Mouse (Mus musculus) erythroblast, embryonic 14.5 days (primary cell): ENCODE results near the gene Ccdc51. TPM values are rescaled to one million over a fixed set of nuclear protein-coding genes. Genes with fewer than 3 reads are reported as not detected.
"Not testable (repeated sequence)": the region's sequence is repeated elsewhere in the genome, so short reads cannot be mapped to it uniquely, and the experiment has no call there.

Source experiments
- H3K27me3 ChIP-seq: 2 replicates; pipeline ENCODE4 v1.6.1; 2012; ENCODE audit warnings: inconsistent platforms; ENCODE audit not compliant: control insufficient read depth
- H3K36me3 ChIP-seq: 2 replicates; pipeline ENCODE4 v1.6.1; 2012; ENCODE audit warnings: mild to moderate bottlenecking, inconsistent platforms; ENCODE audit not compliant: control insufficient read depth
- H3K4me1 ChIP-seq: 2 replicates; pipeline ENCODE4 v1.6.1; 2012; ENCODE audit warnings: inconsistent platforms; ENCODE audit not compliant: control insufficient read depth
- H3K4me3 ChIP-seq: replicated peaks from 2 replicates; pipeline ENCODE3; 2012; ENCODE audit warnings: moderate library complexity, mild to moderate bottlenecking, inconsistent platforms
- H3K9me3 ChIP-seq: 2 replicates; pipeline ENCODE4 v1.6.1; 2012; ENCODE audit warnings: low read length, inconsistent platforms, mixed read lengths; ENCODE audit not compliant: control insufficient read depth
- GATA1 ChIP-seq: IDR thresholded peaks from 2 replicates; pipeline ENCODE4 v1.6.1; 2012; ENCODE audit warnings: low read length, inconsistent platforms, mixed read lengths
- TAL1 ChIP-seq: IDR thresholded peaks from 3 replicates; pipeline ENCODE4 v1.6.1; 2012; ENCODE audit warnings: low read length, inconsistent platforms, mixed read lengths
- polyA plus RNA-seq: library from polyadenylated mRNA; stranded (reverse); fragments of >175 nt; gene quantifications from 2 replicates; pipeline ENCODE4 v1.2.3, GENCODE M21; 2012

The Ccdc51 gene
- polyA plus RNA-seq, 1 experiment, result 0.85 TPM

DNA sequence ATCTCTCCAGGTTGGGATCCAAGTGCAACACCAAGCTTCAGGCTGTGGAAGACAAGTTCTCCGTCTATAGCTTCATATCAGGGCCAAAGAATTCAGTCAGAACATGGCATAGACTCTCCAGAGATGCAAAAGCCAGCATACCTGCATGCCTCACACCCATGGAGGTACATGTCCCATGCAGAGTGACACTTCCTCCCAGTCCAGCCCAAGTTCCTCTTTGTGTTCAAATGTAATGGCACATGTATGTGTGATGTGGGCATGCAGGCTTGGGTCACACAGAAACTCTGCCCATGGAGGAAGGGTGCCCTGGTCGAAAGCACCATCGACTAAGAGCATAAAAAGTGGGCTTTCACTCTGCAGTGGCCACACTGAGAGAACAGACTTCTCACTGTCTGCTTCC, 41.9 kb downstream of the Ccdc51 start:
- Histone ChIP-seq H3K4me3 (no peak overlapping the region), H3K9me3 (no peaks in the 10 kb centered on the region), H3K4me1 (no peaks in the 10 kb centered on the region), H3K36me3 (no peaks in the 10 kb centered on the region; the same call in 1 of the 2 replicates), H3K27me3 (no peaks in the 10 kb centered on the region)
- TF ChIP-seq GATA1 (no peak), TAL1 (no peak)

DNA sequence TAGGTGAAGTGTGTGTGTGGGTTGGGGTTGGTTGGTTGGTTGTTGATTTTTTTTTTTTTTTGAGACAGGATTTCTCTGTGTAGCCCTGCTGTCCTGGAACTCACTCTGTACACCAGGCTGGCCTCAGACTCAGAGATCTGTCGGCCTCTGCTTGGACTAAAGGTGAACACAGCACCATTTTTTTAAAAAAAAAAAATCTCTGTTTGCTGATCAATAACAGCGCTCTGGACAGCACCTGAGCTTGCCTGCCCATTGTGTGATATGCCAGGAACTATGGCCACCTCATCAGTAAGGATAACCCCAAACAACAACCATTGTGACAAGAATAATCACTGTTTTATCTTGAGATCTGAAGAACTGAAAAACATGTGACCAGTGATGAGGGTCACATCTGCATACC, 42.8 kb downstream of the Ccdc51 start:
- Histone ChIP-seq H3K9me3 (no peaks in the 10 kb centered on the region), H3K4me1 (no peaks in the 10 kb centered on the region), H3K4me3 (no peak overlapping the region), H3K27me3 (no peaks in the 10 kb centered on the region), H3K36me3 (no peaks in the 10 kb centered on the region)
- TF ChIP-seq GATA1, result no peak
- no peak for TF ChIP-seq TAL1

DNA sequence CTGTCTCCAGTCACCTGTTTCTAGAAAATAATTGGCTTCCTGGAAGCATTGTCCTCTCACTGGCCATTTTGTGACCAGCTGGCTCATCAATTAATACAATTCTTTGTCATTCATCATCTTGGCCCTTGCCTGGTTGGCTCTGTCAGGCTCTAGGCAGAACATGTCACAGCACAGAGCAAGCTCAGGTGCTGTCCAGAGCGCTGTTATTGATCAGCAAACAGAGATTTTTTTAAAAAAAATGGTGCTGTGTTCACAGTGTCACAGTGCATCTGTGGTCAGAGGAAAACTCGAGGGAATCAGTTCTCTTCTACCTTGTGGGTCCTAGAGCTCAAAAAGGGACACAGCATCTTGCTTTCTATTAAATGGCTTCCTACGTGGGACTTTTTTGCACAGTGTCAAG, 43.2 kb downstream of the Ccdc51 start:
- no peaks in the 10 kb centered on the region for H3K27me3 ChIP-seq

DNA sequence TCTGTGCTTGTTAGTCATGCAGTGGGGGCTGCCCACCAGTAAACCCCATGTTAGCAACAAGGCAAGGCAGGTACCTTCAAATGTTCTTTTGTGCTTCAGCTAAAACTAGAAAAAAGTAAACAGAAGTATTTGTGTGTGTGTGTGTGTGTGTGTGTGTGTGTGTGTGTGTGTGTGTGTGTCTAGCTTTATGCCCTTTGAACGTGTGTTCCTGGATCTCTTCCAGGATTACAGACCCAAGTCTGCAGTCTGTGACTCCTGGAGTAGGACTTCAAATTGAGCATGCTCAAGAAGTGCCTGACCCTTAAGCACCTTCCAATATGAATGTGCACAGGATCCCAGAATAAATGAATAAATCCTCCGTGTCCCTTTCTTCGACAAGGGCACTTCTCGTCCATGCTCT, 44.8 kb downstream of the Ccdc51 start:
- H3K4me1 ChIP-seq, result no peaks in the 10 kb centered on the region
- H3K4me3 ChIP-seq, result no peak overlapping the region
- H3K36me3 ChIP-seq, result no peaks in the 10 kb centered on the region
- no peak for TF ChIP-seq TAL1
- no peak for TF ChIP-seq GATA1
- H3K9me3 ChIP-seq, result no peaks in the 10 kb centered on the region
- H3K27me3 ChIP-seq, result no peaks in the 10 kb centered on the region

More for the DNA sequence above, 43.2 kb downstream of the Ccdc51 start:
- no peaks in the 10 kb centered on the region for H3K9me3 ChIP-seq
- TF ChIP-seq GATA1, result no peak
- no peak for TF ChIP-seq TAL1
- H3K4me3 ChIP-seq, result no peak overlapping the region
- H3K4me1 ChIP-seq, result no peaks in the 10 kb centered on the region
- H3K36me3 ChIP-seq, result no peaks in the 10 kb centered on the region

DNA sequence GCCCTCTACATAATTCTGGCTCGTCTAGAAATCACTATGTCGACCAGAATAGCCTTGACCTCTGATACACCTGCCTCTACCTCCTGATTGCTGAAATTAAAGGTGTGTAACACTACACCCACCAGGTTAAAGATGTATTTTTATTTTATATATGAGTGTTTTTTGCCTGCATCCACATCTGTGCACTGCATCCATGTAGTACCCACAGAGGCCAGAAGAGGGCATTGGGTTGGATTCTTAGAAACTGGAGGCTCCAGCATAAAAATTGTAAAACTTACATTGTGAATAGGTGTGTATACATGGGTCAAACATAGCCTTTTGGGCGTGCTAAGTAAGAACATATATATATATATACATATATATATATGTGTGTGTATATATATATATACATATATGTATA, 45.9 kb downstream of the Ccdc51 start:
- Histone ChIP-seq H3K4me1 (no peaks in the 10 kb centered on the region), H3K4me3 (no peak overlapping the region), H3K36me3 (no peaks in the 10 kb centered on the region), H3K27me3 (no peaks in the 10 kb centered on the region), H3K9me3 (no peaks in the 10 kb centered on the region)
- TF ChIP-seq GATA1 (no peak), TAL1 (no peak)

DNA sequence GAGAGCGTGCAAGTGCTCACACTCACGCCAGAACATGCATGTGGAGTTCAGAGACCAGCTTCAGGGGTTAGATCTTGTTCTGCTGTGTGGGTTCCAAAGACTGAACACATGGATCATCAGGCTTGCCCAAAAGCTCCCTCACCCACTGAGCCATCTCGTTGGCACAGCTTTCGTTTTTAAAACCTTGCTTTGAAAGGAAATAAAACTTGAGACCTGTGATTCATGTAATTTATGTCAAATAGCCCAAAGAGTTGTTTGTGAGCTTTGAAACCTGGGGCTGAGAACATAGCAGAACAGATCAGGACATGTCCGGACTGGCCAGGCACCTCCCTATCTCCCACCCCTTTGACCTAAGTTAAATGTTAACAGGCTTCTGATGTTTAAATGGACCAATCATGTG, 47.8 kb downstream of the Ccdc51 start:
- TF ChIP-seq TAL1 (no peak), GATA1 (no peak)
- Histone ChIP-seq H3K36me3 (no peaks in the 10 kb centered on the region), H3K4me3 (no peak overlapping the region), H3K27me3 (no peaks in the 10 kb centered on the region), H3K9me3 (no peaks in the 10 kb centered on the region), H3K4me1 (no peaks in the 10 kb centered on the region)

DNA sequence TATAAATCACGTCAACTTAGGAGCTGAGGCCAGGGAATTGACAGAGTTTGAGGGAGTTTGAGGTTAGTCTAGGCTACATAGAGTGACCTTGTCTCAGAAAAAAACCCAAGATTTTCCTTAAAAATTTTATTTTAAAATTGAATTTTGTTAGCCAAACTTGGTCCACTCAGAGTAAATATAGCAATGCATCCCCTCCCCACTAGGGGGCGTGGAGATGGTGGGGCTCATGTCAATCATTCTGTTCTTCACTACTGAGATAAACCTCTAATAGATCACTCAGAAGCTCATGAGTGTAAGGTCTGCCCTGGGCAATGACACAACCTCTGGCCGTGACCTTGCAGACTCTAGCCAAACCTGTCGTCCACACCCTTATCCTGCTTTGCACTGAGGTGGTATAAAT, 58.1 kb downstream of the Ccdc51 start:
- not testable (repeated sequence) for H3K4me1 ChIP-seq, H3K36me3 ChIP-seq, H3K9me3 ChIP-seq, H3K27me3 ChIP-seq, H3K4me3 ChIP-seq

Other genes with a start within 250 kb of the Ccdc51 start
- gene Slc26a6, start 229.2 kb upstream of the Ccdc51 start, polyA plus RNA-seq, result 0.15 and 0.26 TPM in 2 replicates
- gene Tmem89, start 167.9 kb upstream of the Ccdc51 start, polyA plus RNA-seq, result not detected in 2 replicates
- 51.8 and 56.5 TPM in 2 replicates for gene Uqcrc1, start 145.9 kb upstream of the Ccdc51 start, polyA plus RNA-seq
- gene Col7a1, start 128.9 kb upstream of the Ccdc51 start, polyA plus RNA-seq, result 0.02 and 0.05 TPM in 2 replicates
- gene Ucn2, start 96.5 kb upstream of the Ccdc51 start, polyA plus RNA-seq, result not detected in 2 replicates
- gene Pfkfb4, start 90.7 kb upstream of the Ccdc51 start, polyA plus RNA-seq, result 0.04 and 0.05 TPM in 2 replicates
- 2.0 and 2.6 TPM in 2 replicates for gene Shisa5, start 43.9 kb upstream of the Ccdc51 start, polyA plus RNA-seq
- 0.74 and 1.6 TPM in 2 replicates for gene Trex1, start 22.8 kb upstream of the Ccdc51 start, polyA plus RNA-seq
- 0.22 and 0.27 TPM in 2 replicates for gene Atrip, start 8.4 kb upstream of the Ccdc51 start, polyA plus RNA-seq
- 68.0 and 97.9 TPM in 2 replicates for gene Tma7, start 94 bp downstream of the Ccdc51 start, polyA plus RNA-seq
- under 0.01 and 0.07 TPM in 2 replicates for gene Plxnb1, start 12.9 kb downstream of the Ccdc51 start, polyA plus RNA-seq
- not detected in 2 replicates for gene Fbxw21, start 79.5 kb downstream of the Ccdc51 start, polyA plus RNA-seq
- not detected in 2 replicates for gene Fbxw13, start 113.5 kb downstream of the Ccdc51 start, polyA plus RNA-seq
- gene Fbxw20, start 152.3 kb downstream of the Ccdc51 start, polyA plus RNA-seq, result not detected in 2 replicates
- gene Fbxw14, start 205.2 kb downstream of the Ccdc51 start, polyA plus RNA-seq, result not detected in 2 replicates